Mouse (Mus musculus) embryonic fibroblast, embryonic 13.5 days (primary cell): ENCODE data around the gene I0C0044D17Rik. TPM values are rescaled to one million over a fixed set of nuclear protein-coding genes. Genes with fewer than 3 reads are reported as not detected.

Experiments used
- H3K27ac ChIP-seq: 2 replicates; pipeline ENCODE4 v1.5.1; 2012; ENCODE audit warnings: low read length, control low read depth, inconsistent platforms; ENCODE audit not compliant: insufficient read depth
- H3K4me1 ChIP-seq: 2 replicates; pipeline ENCODE4 v1.6.1; 2011; ENCODE audit warnings: low read length; ENCODE audit not compliant: control insufficient read depth, insufficient read depth
- H3K4me3 ChIP-seq: 2 replicates; pipeline ENCODE4 v1.5.1; 2011; ENCODE audit warnings: mild to moderate bottlenecking, control low read depth, low read length; ENCODE audit not compliant: insufficient read depth
- CTCF ChIP-seq: IDR thresholded peaks from 2 replicates; pipeline ENCODE4 v1.5.1; 2011; ENCODE audit warnings: mild to moderate bottlenecking, control low read depth, low read length, moderate library complexity, borderline replicate concordance; ENCODE audit not compliant: insufficient read depth
- POLR2A ChIP-seq: IDR thresholded peaks from 2 replicates; pipeline ENCODE4 v1.6.1; 2011; ENCODE audit warnings: low read depth, mild to moderate bottlenecking, control low read depth, low read length, moderate library complexity
- polyA plus RNA-seq: library from polyadenylated mRNA; stranded (reverse); fragments of >200 nt; gene quantifications from 2 replicates; pipeline ENCODE4 v1.2.4, GENCODE M21; 2011; ENCODE audit warnings: low read depth; ENCODE audit not compliant: missing spikeins, insufficient read length

The I0C0044D17Rik gene
- polyA plus RNA-seq, 1 experiment = not detected

- H3K4me3 ChIP-seq = no peak overlapping the region
- no peaks in the 10 kb centered on the region; the same call in 1 of the 2 replicates for H3K4me1 ChIP-seq
- TF ChIP-seq CTCF = no peak
- no peak overlapping the region for H3K27ac ChIP-seq
Observed at GRCm38 (mm10) chr4:98831726-98832125, 8.1 kb upstream of the I0C0044D17Rik start.

GRCm38 (mm10) chr4:98826701-98827100 lies 3.1 kb upstream of the I0C0044D17Rik start:
- no peak for TF ChIP-seq POLR2A
- no peak overlapping the region for H3K4me3 ChIP-seq
- no peaks in the 10 kb centered on the region for H3K4me1 ChIP-seq
- no peak overlapping the region for H3K27ac ChIP-seq

GRCm38 (mm10) chr4:98823047-98823446 lies 593 bp downstream of the I0C0044D17Rik start:
- Histone ChIP-seq H3K4me1 (peaks cover 5% of the 10 kb centered on the region; the same call in 1 of the 2 replicates), H3K4me3 (no peak overlapping the region), H3K27ac (no peak overlapping the region)
- no peak for TF ChIP-seq POLR2A
- TF ChIP-seq CTCF = no peak

GRCm38 (mm10) chr4:98822478-98822877 lies 1.2 kb downstream of the I0C0044D17Rik start:
- Histone ChIP-seq H3K4me1 (peaks cover 5% of the 10 kb centered on the region; the same call in 1 of the 2 replicates), H3K4me3 (no peak overlapping the region), H3K27ac (no peak overlapping the region)
- TF ChIP-seq CTCF = no peak
- TF ChIP-seq POLR2A = no peak

- TF ChIP-seq POLR2A (no peak), CTCF (no peak)
- Histone ChIP-seq H3K4me1 (peaks cover 5% of the 10 kb centered on the region; the same call in 1 of the 2 replicates), H3K4me3 (no peak overlapping the region), H3K27ac (no peak overlapping the region)
Observed at GRCm38 (mm10) chr4:98819216-98819755, 4.4 kb downstream of the I0C0044D17Rik start.

GRCm38 (mm10) chr4:98817184-98817911 lies 6.3 kb downstream of the I0C0044D17Rik start, which contains the start of gene Kank4:
Gene Kank4, minus strand, starts transcription at chr4:98817537.
- H3K4me3 ChIP-seq = peak within 1 kb of the TSS; percentile 46
- TF ChIP-seq POLR2A (no peak), CTCF (no peak)

GRCm38 (mm10) chr4:98816807-98817183 lies 6.8 kb downstream of the I0C0044D17Rik start:
- TF ChIP-seq POLR2A (no peak), CTCF (no peak)
- peak overlapping the region; percentile 46 for H3K4me3 ChIP-seq
- H3K27ac ChIP-seq = no peak overlapping the region
- peaks cover 5% of the 10 kb centered on the region; the same call in 1 of the 2 replicates for H3K4me1 ChIP-seq

More at GRCm38 (mm10) chr4:98817184-98817911, 6.3 kb downstream of the I0C0044D17Rik start, which contains the start of gene Kank4:
- Histone ChIP-seq H3K27ac (no peak within 1 kb of the TSS), H3K4me1 (peaks cover 5% of the 10 kb centered on the region; the same call in 1 of the 2 replicates)

- TF ChIP-seq CTCF (no peak), POLR2A (no peak)
- H3K4me3 ChIP-seq = no peak overlapping the region
- no peak overlapping the region; the same call in 1 of the 2 replicates for H3K27ac ChIP-seq
- peaks cover 5% of the 10 kb centered on the region for H3K4me1 ChIP-seq
Observed at GRCm38 (mm10) chr4:98806306-98806705, 17.3 kb downstream of the I0C0044D17Rik start.

GRCm38 (mm10) chr4:98805291-98806048 lies 18.2 kb downstream of the I0C0044D17Rik start:
- Histone ChIP-seq H3K4me3 (no peak overlapping the region), H3K27ac (peak overlapping the region; percentile 77), H3K4me1 (peaks cover 8% of the 10 kb centered on the region)
- no peak for TF ChIP-seq CTCF
- TF ChIP-seq POLR2A = no peak
